Mouse (Mus musculus): ENCODE measurements at regions not wholly inside any gene's neighbourhood (a gene's known extent, or its start where the extent isn't known, plus 50 kb on each side); places are given as distances from the start of the nearest gene placed in this dataset.

DNA sequence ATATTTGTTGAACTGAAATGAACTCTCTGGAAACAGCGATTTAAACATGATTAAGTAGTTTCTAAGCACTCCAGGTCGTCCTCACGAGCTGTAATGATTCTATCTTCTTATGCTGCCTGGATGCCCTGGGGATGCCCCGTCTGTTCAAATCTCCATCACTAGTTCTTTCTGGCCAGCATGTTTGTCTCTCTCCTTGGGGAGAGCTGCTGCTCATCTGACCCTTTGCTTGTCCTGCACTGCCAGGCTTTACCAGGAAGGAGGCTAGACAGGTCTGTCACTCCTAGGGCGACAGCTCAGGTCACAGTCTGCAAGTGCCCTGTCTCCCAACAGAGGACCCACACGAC, 155.1 kb downstream of the Irx2 start:
- no peak for DNase-seq (ENCODE audit: extremely low read depth)
- Histone ChIP-seq H3K4me3 (replicated peaks in 1 of 3; ENCODE audit: low read depth in 2 of 3, low read length in 2 of 3, poor library complexity in 1 of 3) (no peak overlapping the region), H3K9ac (ENCODE audit: insufficient read depth, low read depth) (no peak overlapping the region), H3K27ac (ENCODE audit: insufficient read depth, low read depth) (no peak overlapping the region), H3K4me2 (ENCODE audit: insufficient read depth, low read depth, poor library complexity, severe bottlenecking) (no peak overlapping the region), H3K27me3 (replicated peaks) (no peaks in the 10 kb centered on the region), H3K79me2 (replicated peaks; ENCODE audit: control insufficient read depth, extremely low read depth, insufficient read depth, poor library complexity, severe bottlenecking) (no peaks in the 10 kb centered on the region), H3K36me3 (replicated peaks in 1 of 2; ENCODE audit: control insufficient read depth in 1 of 2, insufficient read depth in 1 of 2, low read length in 1 of 2) (no peaks in the 10 kb centered on the region), H3K4me1 (ENCODE audit: control insufficient read depth in 1 of 2, insufficient read depth in 2 of 2) (no peaks in the 10 kb centered on the region), H3K9me3 (replicated peaks; ENCODE audit: low read length) (peaks cover 84% of the 10 kb centered on the region)
- no peak for TF ChIP-seq SMC3 (IDR thresholded peaks at IDR 0.05; ENCODE audit: low read depth, low read length)
- TF ChIP-seq TCF12 (IDR thresholded peaks at IDR 0.05; ENCODE audit: low read depth, low read length) = no peak
- TF ChIP-seq ELF1 (IDR thresholded peaks at IDR 0.05; ENCODE audit: low read depth, low read length) = no peak
- TF ChIP-seq JUND (conservative IDR thresholded peaks at IDR 0.05; ENCODE audit: low read depth, low read length) = no peak
- no peak for TF ChIP-seq ZNF384 (IDR thresholded peaks at IDR 0.05; ENCODE audit: low read depth, low read length)
- no peak for TF ChIP-seq TBP (conservative IDR thresholded peaks at IDR 0.05; ENCODE audit: low read depth, low read length)
- no peak for TF ChIP-seq BHLHE40 (IDR thresholded peaks at IDR 0.05; ENCODE audit: low read depth, low read length)
- TF ChIP-seq E2F4 (IDR thresholded peaks at IDR 0.05; ENCODE audit: insufficient replicate concordance, low read depth, low read length) = no peak
- TF ChIP-seq IRF4 (IDR thresholded peaks at IDR 0.05; ENCODE audit: low read depth, low read length) = no peak
- no peak for TF ChIP-seq MAFK (IDR thresholded peaks at IDR 0.05; ENCODE audit: insufficient replicate concordance, low read length)
- TF ChIP-seq MAZ (IDR thresholded peaks at IDR 0.05; ENCODE audit: low read depth, low read length) = no peak
- TF ChIP-seq USF2 (conservative IDR thresholded peaks at IDR 0.05; ENCODE audit: low read depth, low read length) = no peak
- TF ChIP-seq ZKSCAN1 (IDR thresholded peaks at IDR 0.05; ENCODE audit: borderline replicate concordance, low read depth, low read length) = no peak
- no peak for TF ChIP-seq PAX5 (IDR thresholded peaks at IDR 0.05; ENCODE audit: low read length)
- TF ChIP-seq USF1 (IDR thresholded peaks at IDR 0.05; ENCODE audit: low read depth, low read length) = no peak
- dilution Hi-C loops (cut with MboI; ENCODE audit: extremely low pct_ligation_motif_present, extremely low pct_unique_long_range_greater_than_20kb, low sequenced_read_pairs) (no loop called here), in situ Hi-C loops (cut with MboI; ENCODE audit: low pct_ligation_motif_present, low pct_unique_long_range_greater_than_20kb, low sequenced_read_pairs) (no loop called here)

DNA sequence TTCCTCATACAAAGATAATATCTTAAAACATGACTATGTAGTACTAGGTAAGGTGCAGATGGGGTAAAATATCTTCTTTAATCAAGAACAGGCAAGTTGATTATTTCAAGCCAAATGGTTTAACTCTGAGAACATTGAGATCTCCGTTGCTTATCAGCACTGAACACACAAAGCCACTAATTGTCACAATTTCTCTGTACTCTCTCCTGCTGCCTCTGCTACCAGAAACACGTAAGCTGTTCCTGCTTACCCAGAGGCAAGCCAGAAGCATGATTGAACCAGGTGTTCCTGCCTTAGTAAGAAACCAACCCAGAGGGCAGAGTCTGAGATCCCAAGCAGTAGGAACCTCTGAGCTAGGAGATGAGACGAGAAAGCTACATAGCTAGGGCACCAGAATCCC, 164.1 kb downstream of the Irx2 start:
- DNase-seq (ENCODE audit: extremely low read depth) = no peak
- Histone ChIP-seq H3K9me3 (replicated peaks; ENCODE audit: low read length) (peaks cover 71% of the 10 kb centered on the region), H3K36me3 (replicated peaks in 1 of 2; ENCODE audit: control insufficient read depth in 1 of 2, insufficient read depth in 1 of 2, low read length in 1 of 2) (no peaks in the 10 kb centered on the region), H3K79me2 (replicated peaks; ENCODE audit: control insufficient read depth, extremely low read depth, insufficient read depth, poor library complexity, severe bottlenecking) (no peaks in the 10 kb centered on the region), H3K9ac (ENCODE audit: insufficient read depth, low read depth) (no peak overlapping the region), H3K4me1 (ENCODE audit: control insufficient read depth in 1 of 2, insufficient read depth in 2 of 2) (no peaks in the 10 kb centered on the region), H3K4me3 (replicated peaks in 1 of 3; ENCODE audit: low read depth in 2 of 3, low read length in 2 of 3, poor library complexity in 1 of 3) (no peak overlapping the region), H3K4me2 (ENCODE audit: insufficient read depth, low read depth, poor library complexity, severe bottlenecking) (no peak overlapping the region), H3K27ac (ENCODE audit: insufficient read depth, low read depth) (no peak overlapping the region), H3K27me3 (replicated peaks) (no peaks in the 10 kb centered on the region)
- no peak for TF ChIP-seq POLR2A (IDR thresholded peaks at IDR 0.05; ENCODE audit: low read depth, low read length)
- no peak for TF ChIP-seq TCF12 (IDR thresholded peaks at IDR 0.05; ENCODE audit: low read depth, low read length)
- no peak for TF ChIP-seq EP300 (IDR thresholded peaks at IDR 0.05; ENCODE audit: low read length)
- TF ChIP-seq NRF1 (IDR thresholded peaks at IDR 0.05; ENCODE audit: low read depth, low read length) = no peak
- no peak for TF ChIP-seq MAZ (IDR thresholded peaks at IDR 0.05; ENCODE audit: low read depth, low read length)
- no peak for TF ChIP-seq POLR2AphosphoS2 (IDR thresholded peaks at IDR 0.05; ENCODE audit: low read depth, low read length)
- no peak for TF ChIP-seq PAX5 (IDR thresholded peaks at IDR 0.05; ENCODE audit: low read length)
- no peak for TF ChIP-seq MAX (IDR thresholded peaks at IDR 0.05; ENCODE audit: low read length)
- no peak for TF ChIP-seq MAFK (IDR thresholded peaks at IDR 0.05; ENCODE audit: insufficient replicate concordance, low read length)
- no peak for TF ChIP-seq CHD1 (IDR thresholded peaks at IDR 0.05; ENCODE audit: low read depth, low read length)
- no peak for TF ChIP-seq KAT2A (IDR thresholded peaks at IDR 0.05; ENCODE audit: insufficient replicate concordance, low read length)
- TF ChIP-seq RAD21 (IDR thresholded peaks at IDR 0.05; ENCODE audit: low read depth, low read length) = no peak
- dilution Hi-C loops (cut with MboI; ENCODE audit: extremely low pct_ligation_motif_present, extremely low pct_unique_long_range_greater_than_20kb, low sequenced_read_pairs) = no loop called here
- in situ Hi-C loops (cut with MboI; ENCODE audit: low pct_ligation_motif_present, low pct_unique_long_range_greater_than_20kb, low sequenced_read_pairs) = no loop called here

Measured in CH12.LX (cell line).